Mouse (Mus musculus): ENCODE results near the gene Rgs2.

DNA sequence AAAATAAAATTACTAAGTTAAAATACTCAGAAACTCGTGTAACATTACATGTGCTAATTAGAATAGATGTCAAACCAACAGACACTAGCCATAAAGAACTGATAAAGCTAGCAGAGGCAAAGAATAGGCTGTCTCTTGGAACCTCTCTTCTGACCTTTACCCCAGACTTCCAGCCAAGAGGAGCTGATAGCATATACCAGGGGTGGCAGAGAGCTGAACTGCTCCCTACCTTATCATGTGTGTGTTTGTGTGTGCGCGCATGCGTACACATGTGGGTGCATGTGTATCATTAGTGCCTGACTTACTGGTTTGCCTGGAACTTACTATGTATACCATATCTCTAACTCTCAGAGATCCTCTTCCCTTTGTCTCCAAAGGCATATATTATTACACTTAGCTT, 49.4 kb upstream of the Rgs2 start:
- TF ChIP-seq CTCF (IDR thresholded peaks at IDR 0.05; ENCODE audit: insufficient read depth, low read length) (no peak), POLR2A (IDR thresholded peaks at IDR 0.05; ENCODE audit: borderline replicate concordance, extremely low read depth, low read depth, low read length) (no peak)
